Mouse (Mus musculus) MEL (cell line): ENCODE results near the gene Ryr1. TPM values are rescaled to one million over a fixed set of nuclear protein-coding genes. Genes with fewer than 3 reads are reported as not detected.
A peak's percentile ranks its signal among the peaks of the same experiment; 100 is the strongest.
"Not testable (repeated sequence)": the region's sequence is repeated elsewhere in the genome, so short reads cannot be mapped to it uniquely, and the experiment has no call there.

Experiments
- DNase-seq: peaks from one replicate; pipeline ENCODE4 v3.0.0; 2011; ENCODE audit warnings: low read depth, low spot score
- H3K27ac ChIP-seq: 2 replicates; pipeline ENCODE4 v1.5.1; 2012; ENCODE audit warnings: low read depth, mild to moderate bottlenecking, control low read depth, low read length, moderate library complexity; ENCODE audit not compliant: control insufficient read depth
- H3K27me3 ChIP-seq, 2 experiments: fragments of 150-350 bp in 1 of 2; sonication (generic) in 1 of 2; 2 replicates each; pipeline ENCODE4 v1.6.1; 2012; ENCODE audit warnings: low read length in 2 of 2, mild to moderate bottlenecking in 2 of 2, improper control_type of control experiment in 1 of 2, moderate library complexity in 1 of 2; ENCODE audit not compliant: insufficient read depth in 2 of 2, control insufficient read depth in 1 of 2
- H3K36me3 ChIP-seq, 2 experiments: 2 replicates each; pipeline ENCODE4 v1.6.1; 2012 to 2014; ENCODE audit warnings: low read length in 2 of 2, improper control_type of control experiment in 1 of 2, inconsistent platforms in 1 of 2, mild to moderate bottlenecking in 1 of 2; ENCODE audit not compliant: insufficient read depth in 2 of 2, control insufficient read depth in 1 of 2
- H3K4me1 ChIP-seq, 2 experiments: fragments of 150-350 bp in 1 of 2; sonication (generic) in 1 of 2; 2 replicates each; pipeline ENCODE4 v1.6.1; 2012; ENCODE audit warnings: low read length in 2 of 2, improper control_type of control experiment in 1 of 2, mild to moderate bottlenecking in 1 of 2; ENCODE audit not compliant: insufficient read depth in 2 of 2, control insufficient read depth in 1 of 2
- H3K4me3 ChIP-seq, 2 experiments: fragments of 150-350 bp in 1 of 2; sonication (generic) in 1 of 2; 2 replicates each; pipeline ENCODE4 v1.5.1; 2012; ENCODE audit warnings: low read depth in 2 of 2, low read length in 2 of 2, mild to moderate bottlenecking in 2 of 2, moderate library complexity in 2 of 2, control low read depth in 1 of 2, improper control_type of control experiment in 1 of 2; ENCODE audit not compliant: control insufficient read depth in 1 of 2, insufficient read depth in 1 of 2
- H3K79me2 ChIP-seq: 2 replicates; pipeline ENCODE4 v1.6.1; 2012; ENCODE audit warnings: mild to moderate bottlenecking, low read length, moderate library complexity; ENCODE audit not compliant: control insufficient read depth, poor library complexity, insufficient read depth
- H3K9ac ChIP-seq: 2 replicates; pipeline ENCODE4 v1.6.1; 2012; ENCODE audit warnings: low read depth, mild to moderate bottlenecking, control low read depth, low read length, moderate library complexity; ENCODE audit not compliant: control insufficient read depth, poor library complexity, severe bottlenecking
- H3K9me3 ChIP-seq: fragments of 150-350 bp; sonication (generic); replicated peaks from 2 replicates; pipeline ENCODE4 v1.6.1; 2012; ENCODE audit warnings: mild to moderate bottlenecking, low read length, improper control_type of control experiment, moderate library complexity; ENCODE audit not compliant: insufficient read depth
- BHLHE40 ChIP-seq: IDR thresholded peaks from 2 replicates; pipeline ENCODE4 v1.6.1; 2012; ENCODE audit warnings: low read depth, mild to moderate bottlenecking, inconsistent platforms, low read length, improper control_type of control experiment, borderline replicate concordance
- CHD1 ChIP-seq: IDR thresholded peaks from 2 replicates; pipeline ENCODE4 v1.6.1; 2012; ENCODE audit warnings: low read depth, mild to moderate bottlenecking, inconsistent platforms, low read length, improper control_type of control experiment
- CTCF ChIP-seq, 3 experiments: IDR thresholded peaks in 2 of 3; conservative IDR thresholded peaks in 1 of 3; 2 replicates each; pipeline ENCODE4 v1.5.1; 2011 to 2012; ENCODE audit warnings: low read length in 3 of 3, low read depth in 2 of 3, mild to moderate bottlenecking in 2 of 3, improper control_type of control experiment in 1 of 3, inconsistent platforms in 1 of 3, mixed read lengths in 1 of 3, moderate library complexity in 1 of 3; ENCODE audit not compliant: control insufficient read depth in 1 of 3, insufficient read depth in 1 of 3, poor library complexity in 1 of 3, severe bottlenecking in 1 of 3
- E2F4 ChIP-seq: IDR thresholded peaks from 2 replicates; pipeline ENCODE4 v1.6.1; 2011; ENCODE audit warnings: low read depth, low read length, improper control_type of control experiment, borderline replicate concordance
- EP300 ChIP-seq, 2 experiments: IDR thresholded peaks; 2 replicates each; pipeline ENCODE4 v1.6.1; 2011; ENCODE audit warnings: improper control_type of control experiment in 2 of 2, low read length in 2 of 2, low read depth in 1 of 2, mild to moderate bottlenecking in 1 of 2
- GABPA ChIP-seq: IDR thresholded peaks from 2 replicates; pipeline ENCODE4 v1.6.1; 2012; ENCODE audit warnings: low read depth, mild to moderate bottlenecking, inconsistent platforms, low read length, improper control_type of control experiment, moderate library complexity
- MXI1 ChIP-seq: IDR thresholded peaks from 2 replicates; pipeline ENCODE4 v1.6.1; 2011; ENCODE audit warnings: mild to moderate bottlenecking, low read depth, low read length, improper control_type of control experiment
- MYB ChIP-seq: IDR thresholded peaks from 2 replicates; pipeline ENCODE4 v1.6.1; 2011; ENCODE audit warnings: mild to moderate bottlenecking, low read depth, low read length, improper control_type of control experiment
- NRF1 ChIP-seq: IDR thresholded peaks from 2 replicates; pipeline ENCODE4 v1.6.1; 2014; ENCODE audit warnings: low read depth, mild to moderate bottlenecking, inconsistent platforms, low read length, improper control_type of control experiment, moderate library complexity; ENCODE audit not compliant: poor library complexity, insufficient read depth, severe bottlenecking
- POLR2A ChIP-seq, 2 experiments: IDR thresholded peaks; 2 replicates each; pipeline ENCODE4 v1.6.1; 2011 to 2012; ENCODE audit warnings: low read length in 2 of 2, mild to moderate bottlenecking in 2 of 2, control low read depth in 1 of 2, improper control_type of control experiment in 1 of 2, low read depth in 1 of 2, moderate library complexity in 1 of 2; ENCODE audit not compliant: control insufficient read depth in 1 of 2, insufficient read depth in 1 of 2, poor library complexity in 1 of 2
- POLR2AphosphoS2 ChIP-seq: IDR thresholded peaks from 2 replicates; pipeline ENCODE4 v1.6.1; 2011; ENCODE audit warnings: low read length, improper control_type of control experiment
- POLR2AphosphoS5 ChIP-seq: IDR thresholded peaks from 2 replicates; pipeline ENCODE4 v1.6.1; 2012; ENCODE audit warnings: low read depth, borderline replicate concordance, mild to moderate bottlenecking, inconsistent platforms, low read length, moderate library complexity, mixed read lengths
- RCOR1 ChIP-seq: IDR thresholded peaks from 2 replicates; pipeline ENCODE4 v1.6.1; 2012; ENCODE audit warnings: low read depth, mild to moderate bottlenecking, inconsistent platforms, low read length, improper control_type of control experiment
- SMC3 ChIP-seq: IDR thresholded peaks from 2 replicates; pipeline ENCODE4 v1.6.1; 2011; ENCODE audit warnings: low read depth, low read length, improper control_type of control experiment
- UBTF ChIP-seq: IDR thresholded peaks from 2 replicates; pipeline ENCODE4 v1.6.1; 2012; ENCODE audit warnings: low read depth, mild to moderate bottlenecking, inconsistent platforms, low read length, improper control_type of control experiment, moderate library complexity, borderline replicate concordance; ENCODE audit not compliant: insufficient read depth
- USF2 ChIP-seq, 2 experiments: IDR thresholded peaks; 2 replicates each; pipeline ENCODE4 v1.6.1; 2011 to 2012; ENCODE audit warnings: improper control_type of control experiment in 2 of 2, low read length in 2 of 2, borderline replicate concordance in 1 of 2, inconsistent platforms in 1 of 2, low read depth in 1 of 2, mild to moderate bottlenecking in 1 of 2; ENCODE audit not compliant: insufficient read depth in 1 of 2
- ZMIZ1 ChIP-seq: IDR thresholded peaks from 2 replicates; pipeline ENCODE4 v1.6.1; 2012; ENCODE audit warnings: low read depth, mild to moderate bottlenecking, inconsistent platforms, low read length, improper control_type of control experiment, moderate library complexity
- ZNF384 ChIP-seq: IDR thresholded peaks from 2 replicates; pipeline ENCODE4 v1.6.1; 2012; ENCODE audit warnings: low read depth, mild to moderate bottlenecking, inconsistent platforms, low read length, improper control_type of control experiment
- polyA plus RNA-seq, 2 experiments: library from polyadenylated mRNA; stranded (reverse) in 1 of 2; unstranded in 1 of 2; fragments of >175 nt in 1 of 2; fragments of >200 nt in 1 of 2; gene quantifications; 2 replicates each; pipeline versions ENCODE4 v1.2.1 to v1.2.4; 2012; ENCODE audit warnings: low replicate concordance in 2 of 2, low read depth in 1 of 2; ENCODE audit not compliant: insufficient read length in 2 of 2, insufficient read depth in 1 of 2, missing spikeins in 1 of 2
- total RNA-seq: library from RNA; depleted of rRNA; stranded (reverse); fragments of 300-350 nt; gene quantifications from 2 replicates; pipeline ENCODE4 v1.2.3, GENCODE M21; 2012

Gene Ryr1
- total and polyA plus RNA-seq, 3 experiments: 0.27 to 0.54 TPM; not detected in 1

DNA sequence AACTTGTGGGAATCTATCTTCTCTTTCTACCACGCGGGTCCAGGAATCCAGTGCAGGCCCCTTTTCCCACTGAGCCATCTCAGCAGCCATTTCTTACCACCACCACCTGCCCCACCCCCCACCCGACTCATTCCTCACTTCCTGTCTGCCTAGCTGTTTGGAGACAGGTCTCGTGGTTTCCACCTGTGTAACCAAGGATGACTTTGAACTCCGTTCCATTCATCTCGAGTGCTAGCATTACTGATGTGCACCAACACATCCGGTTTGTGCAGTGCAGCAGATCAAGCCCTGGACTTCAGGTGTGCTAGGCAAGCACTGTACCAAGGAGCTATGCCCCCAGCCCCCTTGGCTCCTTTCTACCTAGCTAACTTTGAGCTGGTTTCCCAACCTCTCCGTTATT lies 16.4 kb upstream of the Ryr1 start:
- Histone ChIP-seq H3K9me3 (no peaks in the 10 kb centered on the region), H3K4me3 (no peak overlapping the region), H3K4me1 (peaks cover 5 to 16% of the 10 kb centered on the region in 2 experiments), H3K79me2 (no peaks in the 10 kb centered on the region), H3K27ac (no peak overlapping the region), H3K27me3 (no peaks in the 10 kb centered on the region), H3K9ac (no peak overlapping the region), H3K36me3 (peaks cover 0 to 6% of the 10 kb centered on the region in 2 experiments; a peak in 2 of 4 replicates)
- DNase-seq: no peak
- no peak for TF ChIP-seq UBTF
- TF ChIP-seq RCOR1: no peak
- TF ChIP-seq SMC3: no peak
- no peak for TF ChIP-seq POLR2AphosphoS5
- TF ChIP-seq USF2 (IDR thresholded peaks at IDR 0.05; ENCODE audit: borderline replicate concordance in 1 of 2, insufficient read depth in 1 of 2, low read depth in 1 of 2, low read length in 2 of 2): no peak
- no peak for TF ChIP-seq MYB
- no peak for TF ChIP-seq MXI1
- TF ChIP-seq NRF1: no peak
- no peak for TF ChIP-seq CHD1
- no peak for TF ChIP-seq POLR2A (IDR thresholded peaks at IDR 0.05; ENCODE audit: control insufficient read depth in 1 of 2, insufficient read depth in 1 of 2, low read depth in 1 of 2, low read length in 2 of 2, poor library complexity in 1 of 2)
- TF ChIP-seq ZMIZ1: no peak
- no peak for TF ChIP-seq E2F4
- no peak for TF ChIP-seq POLR2AphosphoS2
- TF ChIP-seq CTCF (IDR thresholded peaks at IDR 0.05 in 2 of 3, conservative IDR thresholded peaks at IDR 0.05 in 1 of 3; ENCODE audit: control insufficient read depth in 1 of 3, insufficient read depth in 1 of 3, low read depth in 2 of 3, low read length in 3 of 3, poor library complexity in 1 of 3, severe bottlenecking in 1 of 3): no peak
- TF ChIP-seq GABPA: no peak
- no peak for TF ChIP-seq EP300 (IDR thresholded peaks at IDR 0.05; ENCODE audit: low read depth in 1 of 2, low read length in 2 of 2)
- no peak for TF ChIP-seq BHLHE40

DNA sequence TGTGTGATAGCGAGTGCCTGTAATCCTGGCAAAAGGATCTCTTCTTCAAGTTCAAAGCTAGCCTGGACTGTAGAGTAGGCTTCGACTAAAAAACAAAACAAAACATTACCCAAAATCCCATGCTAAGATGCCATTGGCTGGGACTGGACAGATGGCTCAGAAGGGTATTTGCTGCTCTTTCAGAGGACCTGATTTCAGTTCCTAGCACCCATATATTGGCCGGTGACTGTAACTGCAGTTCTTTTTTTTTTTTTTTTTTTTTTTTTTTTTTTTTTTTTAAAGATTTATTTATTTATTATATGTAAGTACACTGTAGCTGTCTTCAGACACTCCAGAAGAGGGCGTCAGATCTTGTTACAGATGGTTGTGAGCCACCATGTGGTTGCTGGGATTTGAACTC lies 14.3 kb upstream of the Ryr1 start:
- peak; percentile 79 for TF ChIP-seq ZNF384
- TF ChIP-seq, all 39 proteins: peak for 1; not testable (repeated sequence) for 38

More for the DNA sequence above, 14.3 kb upstream of the Ryr1 start:
- peaks cover 5 to 12% of the 10 kb centered on the region in 2 experiments for H3K4me1 ChIP-seq
- H3K36me3 ChIP-seq, H3K4me3 ChIP-seq, H3K9ac ChIP-seq, H3K27me3 ChIP-seq, H3K27ac ChIP-seq, DNase-seq, H3K9me3 ChIP-seq, H3K79me2 ChIP-seq: not testable (repeated sequence)
